Mouse (Mus musculus) T-helper 1 cell (primary cell): Measurements from ENCODE around the gene Ppif.

ENCODE experiments used
- in situ Hi-C: fragments of 300-600 bp; cut with MboI, MseI; formaldehyde crosslinking; loops from one replicate; pipeline ENCODE4 v1.15.1; 2025; ENCODE audit warnings: high pct_unique_total_duplicates

The Ppif gene

DNA sequence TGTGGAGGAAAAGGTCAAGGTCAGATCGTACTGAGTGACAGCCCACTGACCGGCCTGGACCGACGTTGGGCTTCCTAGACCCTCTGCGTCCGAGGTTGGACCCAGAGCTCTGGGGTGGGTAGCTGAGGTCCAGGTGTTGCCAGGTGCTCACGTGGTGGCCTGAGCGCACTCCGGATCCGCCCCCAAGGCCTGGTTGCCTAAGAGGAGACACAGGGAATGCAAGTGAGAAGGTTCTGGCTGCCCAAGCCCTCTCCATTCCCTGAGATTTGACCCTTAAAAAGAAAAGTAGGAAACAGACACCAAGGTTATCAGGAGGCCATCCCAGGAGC is 579 bp downstream of the Ppif start:
- in situ Hi-C loops, result no loop called here

DNA sequence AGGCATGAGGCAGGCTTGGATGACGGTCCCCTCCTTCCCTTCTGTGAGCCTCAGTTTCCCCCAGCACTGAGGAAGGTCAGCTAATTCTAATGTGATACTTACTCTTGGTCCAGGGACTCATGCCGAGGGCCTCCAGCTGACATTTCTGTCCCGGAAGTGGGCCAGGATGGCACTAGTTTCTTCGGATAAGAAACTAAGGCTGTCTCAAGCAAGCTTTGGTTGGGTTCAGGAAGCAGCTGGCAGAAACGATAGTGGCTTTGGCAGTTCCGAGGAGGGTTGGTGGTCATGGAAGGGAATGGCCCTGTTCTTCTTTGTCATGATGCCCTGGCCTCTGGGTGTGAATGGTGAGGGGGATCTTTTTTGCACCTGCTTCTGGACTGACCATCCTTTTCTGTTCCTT is 1.1 kb downstream of the Ppif start:
- in situ Hi-C loops, result no loop called here

DNA sequence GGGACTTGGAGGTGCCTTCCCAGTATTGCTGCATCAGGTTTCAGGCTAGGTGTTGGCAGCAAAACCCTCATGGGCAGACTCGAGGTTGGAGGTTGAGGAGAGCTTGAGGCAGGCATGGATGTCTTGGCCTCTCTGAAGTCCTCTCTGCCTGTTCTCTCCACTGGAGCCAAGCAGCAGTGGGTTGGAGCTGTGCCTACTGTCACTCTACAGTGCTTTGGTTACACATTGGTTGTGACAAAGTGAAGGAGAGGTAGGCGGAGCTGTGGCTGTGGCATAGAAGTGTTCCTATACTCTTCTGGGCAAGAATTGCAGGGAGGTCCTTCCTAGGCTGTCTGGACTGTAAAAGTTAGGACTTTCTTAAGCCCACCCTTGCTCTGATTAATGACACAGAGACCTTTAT is 2.4 kb downstream of the Ppif start:
- in situ Hi-C loops, result no loop called here

DNA sequence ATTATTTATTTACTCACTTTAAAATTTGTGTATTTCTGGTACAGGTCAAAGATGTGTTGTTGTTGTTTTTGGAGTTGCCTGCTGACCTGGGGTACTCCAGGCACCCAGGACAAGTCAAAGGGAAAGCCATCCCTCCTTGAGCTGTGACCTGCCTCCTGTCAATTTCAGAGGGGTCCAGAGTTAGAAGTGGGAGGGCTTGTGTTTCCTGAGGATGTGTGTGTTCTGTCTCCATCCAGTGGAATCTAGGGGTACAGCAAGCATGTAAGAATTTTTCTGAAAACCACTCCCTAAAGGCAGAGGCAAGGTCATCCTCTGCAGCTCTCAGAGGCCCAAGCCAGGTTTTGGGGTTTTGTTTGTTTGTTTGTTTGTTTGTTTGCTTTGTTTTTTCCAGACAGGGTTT is 8.0 kb downstream of the Ppif start:
- in situ Hi-C loops, result loop anchor here (25.0 kb wide), 1 partner anchor 460 kb away; no protein-coding TSS in a partner anchor

DNA sequence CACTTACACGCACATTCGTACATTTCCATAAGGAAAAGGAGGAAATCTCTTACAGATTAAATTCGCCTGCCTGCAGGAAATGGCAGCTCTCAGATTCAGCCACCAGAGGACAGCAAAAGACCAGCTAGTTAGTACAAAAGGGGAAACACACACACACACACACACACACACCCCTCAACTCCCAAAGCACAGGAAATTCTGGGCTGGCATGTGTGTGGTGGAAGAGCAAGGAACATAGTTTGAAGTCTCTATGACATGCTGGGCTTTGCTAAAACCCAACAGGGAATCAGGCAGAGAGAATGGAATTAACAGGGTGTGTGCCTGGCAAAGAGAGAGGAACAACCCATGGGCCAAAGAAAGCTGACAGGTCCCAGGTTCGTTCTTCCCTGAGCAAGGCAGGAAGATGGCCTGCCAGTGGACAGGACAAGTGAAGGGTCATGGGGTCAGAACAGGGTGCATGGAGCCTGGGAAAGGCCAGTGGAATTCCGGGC is 13.8 kb downstream of the Ppif start:
- in situ Hi-C loops, result loop anchor here (25.0 kb wide), 1 partner anchor 455 kb away; no protein-coding TSS in a partner anchor

DNA sequence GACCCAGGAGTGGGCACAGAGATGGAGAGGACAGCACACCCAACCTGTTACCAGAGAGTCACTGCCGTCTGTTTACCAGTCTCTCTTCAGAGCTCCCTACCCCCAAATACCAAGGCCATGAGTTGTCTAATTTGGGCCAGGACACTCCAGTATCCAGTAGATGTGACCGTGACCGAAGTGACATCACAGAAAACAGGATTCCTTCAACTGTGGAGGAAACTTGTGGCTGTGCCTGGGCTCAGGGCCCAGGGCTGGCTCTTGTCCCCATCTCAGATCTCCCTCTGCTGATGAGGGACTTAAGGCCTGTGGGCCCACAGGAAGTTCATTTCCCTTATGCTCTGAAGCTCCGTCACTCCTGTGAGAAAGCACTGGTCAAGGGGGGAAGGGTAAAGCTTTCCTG is 14.5 kb downstream of the Ppif start:
- in situ Hi-C loops, result loop anchor here (25.0 kb wide), 1 partner anchor 454 kb away; no protein-coding TSS in a partner anchor

DNA sequence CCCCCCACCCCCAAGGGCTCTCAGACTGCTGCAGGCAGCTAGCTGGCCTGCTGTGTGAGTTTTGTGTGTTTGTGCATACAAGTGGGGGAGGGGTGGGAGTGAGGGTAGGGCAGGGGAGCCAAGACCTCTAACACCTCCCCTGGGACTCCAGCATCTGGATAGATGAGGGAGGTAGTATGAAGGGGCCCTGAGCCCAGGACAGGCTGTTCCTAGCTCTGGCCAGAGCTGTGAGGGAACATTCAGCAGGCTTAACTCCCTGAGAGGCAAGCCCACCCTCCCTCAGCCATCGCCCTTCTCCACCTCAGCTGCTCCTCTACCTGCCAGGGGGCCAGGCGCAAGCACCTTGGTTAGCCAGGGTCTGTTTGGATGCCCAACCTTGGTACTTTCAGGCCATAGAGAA is 15.0 kb downstream of the Ppif start:
- in situ Hi-C loops, result loop anchor here (25.0 kb wide), 1 partner anchor 453 kb away; no protein-coding TSS in a partner anchor

DNA sequence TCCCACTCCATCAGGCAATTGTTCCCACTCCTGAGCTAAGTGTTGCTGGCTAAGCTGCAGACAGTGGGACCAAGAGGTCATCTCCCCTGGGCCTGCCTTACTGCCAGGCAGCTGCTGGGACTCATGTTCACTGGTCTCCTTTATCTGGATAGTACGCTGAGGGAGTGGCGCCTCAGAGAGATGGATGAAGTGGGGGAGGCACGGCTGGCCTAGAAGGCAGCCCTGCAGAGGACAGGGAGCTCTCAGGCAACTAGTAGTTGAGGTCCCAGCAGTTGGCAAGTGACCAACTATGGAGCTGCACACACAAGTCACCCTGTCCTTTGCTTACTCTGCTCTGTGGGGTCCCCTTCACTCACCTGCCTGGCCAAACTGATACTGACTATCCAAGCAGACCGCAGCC is 16.1 kb downstream of the Ppif start:
- in situ Hi-C loops, result loop anchor here (25.0 kb wide), 1 partner anchor 452 kb away; no protein-coding TSS in a partner anchor

DNA sequence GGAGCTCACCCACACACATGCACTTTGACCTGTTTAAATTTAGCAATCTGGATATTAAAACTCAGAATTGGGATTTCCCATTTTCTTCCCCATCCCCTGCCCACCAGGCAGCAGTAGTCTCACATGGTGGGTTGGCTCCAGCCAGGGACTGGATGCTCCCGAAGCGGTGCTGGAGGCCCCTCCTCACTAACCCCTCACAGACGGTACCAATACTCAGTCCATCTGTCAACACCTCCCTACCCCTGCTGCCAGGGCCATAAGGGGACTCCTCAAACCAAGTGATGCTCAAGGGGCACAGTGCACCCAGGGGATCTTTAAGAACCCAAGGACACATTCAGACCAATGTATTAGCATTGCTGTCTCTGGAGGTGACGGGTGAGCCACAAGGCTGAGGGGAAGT is 16.7 kb downstream of the Ppif start:
- in situ Hi-C loops, result loop anchor here (25.0 kb wide), 1 partner anchor 452 kb away; no protein-coding TSS in a partner anchor

DNA sequence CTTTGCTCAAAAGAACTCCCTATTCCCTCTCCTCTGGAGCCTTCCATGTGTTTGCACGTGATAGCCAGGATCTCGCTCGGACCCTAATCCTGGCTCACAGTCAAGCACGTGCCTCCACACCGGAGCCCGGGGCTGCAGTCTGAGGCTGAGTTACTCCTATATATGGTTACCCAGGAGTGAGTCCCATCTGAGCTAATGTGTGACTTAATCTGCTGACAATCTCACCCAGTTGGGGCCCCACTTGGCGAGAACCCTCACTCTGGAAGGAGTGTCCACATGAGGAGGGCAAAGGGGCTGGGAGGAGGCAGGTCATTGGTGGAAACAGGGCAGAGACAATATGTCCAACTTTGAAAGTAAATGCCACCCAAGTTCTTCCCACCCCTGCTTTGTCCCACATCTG is 17.2 kb downstream of the Ppif start:
- in situ Hi-C loops, result loop anchor here (25.0 kb wide), 1 partner anchor 451 kb away; no protein-coding TSS in a partner anchor

DNA sequence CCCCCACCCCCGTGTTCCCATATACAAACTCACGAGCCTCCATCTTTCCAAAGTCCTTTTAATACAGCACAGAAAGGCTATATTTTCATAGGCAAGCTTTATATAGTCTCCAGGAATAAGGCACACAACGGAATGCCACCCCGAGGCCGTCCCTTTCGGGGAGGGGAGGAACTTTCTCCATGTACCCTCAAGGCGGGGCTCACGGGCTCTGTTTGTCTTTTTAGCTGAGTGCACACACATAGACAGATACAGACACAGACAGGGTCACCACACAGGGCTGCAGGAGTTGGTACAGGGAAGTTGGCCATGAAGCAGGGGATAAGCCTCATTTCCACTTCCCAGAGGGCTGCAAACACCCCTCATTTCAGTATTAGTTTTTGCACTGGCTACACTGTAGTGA is 17.6 kb downstream of the Ppif start:
- in situ Hi-C loops, result loop anchor here (25.0 kb wide), 1 partner anchor 451 kb away; no protein-coding TSS in a partner anchor

DNA sequence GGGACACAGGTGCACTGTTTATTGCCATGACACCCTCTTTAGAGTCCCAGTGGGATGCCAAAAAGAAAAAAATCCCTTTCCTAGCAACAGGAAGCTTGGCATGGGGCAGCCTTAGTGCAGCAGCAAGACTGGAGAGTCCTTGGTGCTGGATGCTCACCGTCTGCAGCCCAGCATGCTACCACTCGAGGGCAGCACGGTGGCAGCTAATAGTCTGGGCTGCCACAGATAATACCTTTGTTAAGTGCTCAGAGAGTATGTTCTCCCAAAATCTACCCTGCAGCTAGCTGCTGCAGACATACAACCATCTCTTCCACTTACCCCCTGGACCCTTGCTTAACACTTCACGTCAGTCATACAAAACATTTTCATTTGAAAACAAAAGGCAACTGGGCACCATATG is 19.5 kb downstream of the Ppif start:
- in situ Hi-C loops, result loop anchor here (25.0 kb wide), 1 partner anchor 449 kb away; no protein-coding TSS in a partner anchor

DNA sequence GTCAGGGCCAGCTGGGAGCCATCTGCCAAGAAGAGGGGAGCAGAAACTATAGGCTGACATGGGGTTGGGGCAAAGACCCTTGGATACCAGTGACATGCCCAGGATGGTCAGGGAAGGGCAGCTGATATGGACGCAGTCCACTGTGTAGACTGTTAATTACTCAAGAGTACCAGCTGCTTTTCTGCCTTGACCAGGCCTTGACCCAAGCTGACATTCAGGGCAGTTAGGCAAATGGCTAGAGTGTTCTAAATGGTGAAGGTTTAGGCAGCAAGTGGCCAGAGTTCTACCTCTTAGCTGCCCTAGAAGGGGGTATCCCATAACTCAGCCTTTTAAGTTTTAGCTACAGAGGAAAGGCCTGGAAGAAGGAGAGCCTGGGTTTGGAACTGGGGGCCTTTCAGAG is 22.6 kb downstream of the Ppif start:
- in situ Hi-C loops, result loop anchor here (25.0 kb wide), 1 partner anchor 446 kb away; no protein-coding TSS in a partner anchor

DNA sequence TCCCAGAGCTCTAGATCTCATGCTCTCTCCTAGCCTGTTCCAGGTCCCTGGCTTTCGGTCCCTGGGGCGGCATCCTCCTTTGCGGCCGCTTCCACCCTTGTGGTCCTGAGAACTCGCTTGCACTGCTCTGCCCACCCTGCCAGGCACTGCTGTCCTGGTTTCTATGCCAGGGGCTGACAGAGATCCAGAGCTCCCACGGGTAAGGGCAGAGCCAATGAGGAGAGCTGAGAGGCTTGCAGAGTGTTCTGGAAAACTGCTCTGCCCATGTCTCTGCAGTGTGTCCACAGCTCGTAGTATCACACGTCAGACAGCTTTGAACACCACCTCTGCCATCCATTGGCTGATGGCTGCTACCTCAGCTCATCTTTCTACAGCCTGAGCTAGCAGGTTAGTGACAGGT is 23.8 kb downstream of the Ppif start:
- in situ Hi-C loops, result loop anchor here (25.0 kb wide), 1 partner anchor 445 kb away; no protein-coding TSS in a partner anchor

DNA sequence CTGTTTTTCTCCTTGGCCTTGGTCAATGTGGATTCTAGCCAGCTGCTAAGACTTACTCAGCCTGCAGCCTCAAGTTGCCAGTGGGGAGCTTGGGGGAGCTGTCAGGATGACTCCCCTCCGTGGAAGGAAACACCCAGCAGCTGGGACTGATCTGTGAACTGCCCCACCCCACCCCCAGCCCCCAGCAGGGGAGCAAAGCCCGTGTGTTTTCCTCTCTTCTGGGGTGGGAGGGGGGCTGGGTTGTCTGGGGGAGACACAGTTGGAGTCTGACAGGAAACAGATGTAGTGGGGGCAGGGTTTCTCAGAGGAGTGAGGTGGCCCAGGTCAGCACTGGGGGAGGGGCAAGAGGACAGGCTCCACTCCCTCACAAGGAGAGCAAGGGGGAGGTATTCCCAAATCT is 24.5 kb downstream of the Ppif start:
- in situ Hi-C loops, result loop anchor here (25.0 kb wide), 1 partner anchor 444 kb away; no protein-coding TSS in a partner anchor

DNA sequence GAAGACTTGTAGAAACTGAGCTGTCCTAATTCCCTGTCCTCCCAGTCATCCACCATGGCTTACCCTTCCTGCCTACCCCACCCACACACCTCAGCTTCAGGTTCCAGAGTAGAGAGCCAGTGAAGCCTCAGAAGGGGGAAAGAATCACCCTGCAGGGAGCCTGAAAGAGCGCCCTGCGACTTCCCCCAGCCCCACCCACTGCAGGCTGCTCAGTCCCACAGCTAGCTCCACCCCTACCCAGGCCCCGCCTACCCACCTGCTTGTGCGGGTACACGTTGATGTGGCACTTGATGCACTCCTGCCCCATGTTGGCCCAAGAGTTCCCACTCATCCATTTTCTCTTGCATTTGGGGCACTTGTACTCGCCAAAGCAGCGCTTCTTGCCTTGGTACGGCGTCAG is 25.4 kb downstream of the Ppif start:
- in situ Hi-C loops, result loop anchor here (25.0 kb wide), 1 partner anchor 443 kb away; no protein-coding TSS in a partner anchor

DNA sequence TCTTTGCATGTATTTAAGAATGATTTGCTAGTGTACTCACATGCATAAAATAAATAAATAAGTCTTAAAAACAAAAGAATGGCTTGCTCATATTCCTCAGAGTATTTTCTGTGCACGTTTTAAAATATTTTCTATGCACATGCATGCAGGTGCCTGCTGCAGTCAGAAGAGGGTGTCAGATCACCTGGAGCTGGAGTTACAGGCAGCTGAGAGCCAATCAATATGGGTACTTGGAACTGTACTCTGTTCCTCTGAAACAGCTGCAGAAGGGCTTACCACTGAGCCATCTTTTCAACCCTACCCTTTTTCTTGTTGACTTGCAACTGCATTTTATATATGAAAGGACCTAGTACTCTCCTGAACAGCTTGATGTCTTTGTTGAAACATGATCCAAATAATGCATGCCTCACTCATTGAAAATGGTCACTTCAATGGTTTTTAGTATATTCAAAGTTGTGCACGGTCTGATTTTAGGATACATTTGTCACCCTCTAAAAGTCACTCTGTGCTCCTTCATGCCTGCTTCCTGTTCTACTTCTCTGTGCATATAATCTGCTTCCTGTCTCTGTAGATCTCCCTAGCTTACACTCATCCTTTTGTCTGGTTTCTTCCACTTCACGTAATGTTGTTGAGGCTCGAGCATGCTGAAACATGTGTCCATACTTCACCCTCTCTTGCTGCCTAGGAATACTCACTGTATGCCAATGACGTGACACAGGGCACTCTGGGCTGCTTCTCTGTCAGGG is 27.2 kb downstream of the Ppif start:
- in situ Hi-C loops, result loop anchor here (25.0 kb wide), 1 partner anchor 441 kb away; no protein-coding TSS in a partner anchor

DNA sequence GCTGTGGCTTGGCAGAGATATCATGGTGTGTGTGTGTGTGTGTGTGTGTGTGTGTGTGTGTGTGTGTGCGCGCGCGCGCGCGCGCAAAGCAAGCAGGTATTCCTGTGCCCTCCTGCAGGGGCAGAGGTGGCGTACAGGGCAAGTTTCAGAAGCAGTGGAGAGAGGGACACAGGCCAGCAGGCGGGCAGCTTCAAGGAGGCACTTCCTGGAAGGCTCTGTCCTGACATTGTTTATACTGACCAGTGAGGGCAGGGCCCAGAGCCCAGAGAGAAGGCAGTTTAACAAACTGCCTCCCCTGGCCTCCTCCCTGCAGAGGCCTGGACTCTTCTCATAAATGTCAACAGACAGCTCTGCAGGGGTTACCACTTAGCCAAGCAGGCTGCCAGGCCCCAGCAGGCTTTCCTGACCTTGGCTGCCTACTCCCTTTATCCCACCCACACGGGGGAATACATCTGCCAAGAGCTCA is 31.1 kb downstream of the Ppif start:
- in situ Hi-C loops, result no loop called here

DNA sequence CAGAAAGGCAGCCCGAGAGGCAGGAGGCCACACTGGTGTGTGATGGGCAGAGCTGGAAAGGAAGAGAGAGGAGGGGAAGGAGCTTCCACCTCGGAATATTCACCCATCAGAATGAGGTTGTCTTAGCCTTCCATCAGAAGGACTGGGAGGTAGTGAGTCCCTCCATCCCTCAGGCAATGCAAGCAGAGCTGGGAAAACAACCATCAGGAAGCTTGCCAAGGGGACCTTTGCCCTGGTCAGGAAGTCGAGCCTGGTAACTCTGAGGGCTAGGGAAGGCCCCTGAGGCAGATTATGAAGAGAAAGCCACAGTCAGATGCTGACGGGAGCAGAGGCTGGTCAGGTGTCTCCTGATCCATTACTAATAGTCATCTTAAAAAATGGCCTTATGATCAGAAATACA is 31.7 kb downstream of the Ppif start:
- in situ Hi-C loops, result no loop called here

DNA sequence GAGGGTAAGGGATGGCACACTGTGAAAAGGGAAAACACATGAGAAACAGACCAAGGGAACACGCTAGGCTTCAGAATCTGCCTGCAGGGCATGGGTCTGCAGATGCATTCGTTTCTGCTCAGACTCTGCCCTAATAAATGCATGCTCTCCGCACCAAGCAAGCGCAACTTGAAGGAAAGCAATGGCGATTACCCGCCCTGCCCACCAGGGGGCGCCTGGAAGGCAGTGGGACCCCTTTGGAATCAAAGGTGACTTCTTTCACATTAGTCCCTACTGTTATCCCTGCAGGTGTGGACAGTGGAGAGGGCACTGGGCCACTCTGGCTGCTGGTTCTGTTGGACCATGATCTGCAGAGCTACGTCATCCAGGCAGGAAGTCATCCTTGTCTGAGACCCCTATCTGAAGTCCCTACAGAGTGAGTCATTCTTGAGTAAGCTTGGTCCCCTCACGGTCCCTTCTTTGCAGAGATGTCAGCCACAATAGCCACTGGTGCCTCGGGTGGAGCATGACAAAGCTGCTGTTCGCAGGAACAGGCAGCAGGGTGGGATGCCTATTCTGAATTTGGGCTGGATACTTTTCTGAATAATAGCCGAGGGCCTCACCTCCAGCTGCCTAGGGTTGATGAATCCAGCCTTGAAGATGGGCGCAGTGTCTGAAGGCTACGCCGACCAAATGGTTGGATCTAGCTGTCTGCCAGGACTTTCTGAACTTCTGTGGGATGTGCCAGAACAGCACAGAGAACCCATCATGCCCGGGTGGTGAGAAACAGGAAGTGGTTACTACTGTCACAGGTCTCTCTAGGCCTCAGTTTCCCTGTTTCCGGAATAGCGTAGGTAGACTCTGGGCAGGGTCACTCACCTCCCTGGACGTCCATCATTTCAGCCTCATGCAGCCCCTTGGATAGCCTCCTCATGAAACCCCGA is 32.5 kb downstream of the Ppif start:
- in situ Hi-C loops, result no loop called here

DNA sequence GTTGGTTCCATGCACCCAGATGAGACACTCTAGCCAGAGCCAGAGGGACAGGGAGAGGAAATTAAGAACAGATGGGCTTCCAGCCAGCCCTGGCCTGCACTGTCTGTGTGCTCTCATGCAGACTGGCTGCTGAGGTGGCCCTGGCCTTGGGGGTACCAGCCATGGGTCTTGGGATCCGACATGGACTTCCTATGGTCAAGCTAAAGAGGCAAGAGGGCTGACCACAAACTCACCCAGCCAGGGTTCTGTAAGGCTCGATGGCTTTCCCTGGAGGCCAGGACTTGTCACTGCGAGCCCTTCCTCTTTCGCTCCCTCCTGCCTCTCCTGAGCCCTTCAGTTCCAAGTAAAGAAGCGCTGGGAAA is 33.2 kb downstream of the Ppif start:
- in situ Hi-C loops, result no loop called here
